Mouse (Mus musculus) naive thymus-derived CD4-positive, alpha-beta T cell, adult 2 months (primary cell): ENCODE measurements at regions not wholly inside any gene's neighbourhood (a gene's known extent, or its start where the extent isn't known, plus 50 kb on each side); places are given as distances from the start of the nearest gene placed in this dataset.
"Not testable (repeated sequence)": the region's sequence is repeated elsewhere in the genome, so short reads cannot be mapped to it uniquely, and the experiment has no call there.

ENCODE experiments used
- DNase-seq: peaks from one replicate; pipeline ENCODE4 v3.0.0-alpha.2; 2011; ENCODE audit warnings: low read depth

DNA sequence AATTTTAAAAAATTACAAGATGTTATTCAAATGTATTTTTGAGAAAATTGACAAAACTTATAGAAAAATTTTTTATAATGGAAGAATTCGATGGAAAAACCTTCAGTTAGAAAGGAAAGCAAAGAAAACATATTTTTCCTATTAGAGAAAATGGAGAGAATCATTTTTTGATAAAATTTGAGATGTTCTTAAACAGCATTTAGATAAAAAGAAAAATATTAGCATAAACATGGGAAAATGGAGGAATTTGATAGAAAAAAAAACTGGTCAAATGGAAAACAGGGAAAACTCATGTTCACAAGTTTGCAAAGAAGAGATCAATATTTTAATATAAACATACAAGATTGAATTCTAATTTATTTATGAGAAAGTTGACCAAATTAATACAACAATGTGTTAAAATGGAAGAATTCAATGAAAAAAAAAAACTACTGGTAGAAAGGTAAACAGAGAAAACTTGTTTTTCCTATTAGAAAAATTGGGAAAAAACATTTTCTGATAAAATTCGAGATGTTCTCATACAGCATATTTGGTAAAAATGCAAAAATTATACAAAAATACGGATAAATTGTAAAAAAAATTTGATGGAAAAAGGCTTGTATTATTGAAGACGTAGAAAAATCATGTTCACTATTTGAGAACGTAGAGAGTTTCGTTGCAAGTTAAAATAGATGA, 122.4 kb downstream of the 4932411N23Rik start:
- peak; percentile 1 for DNase-seq

DNA sequence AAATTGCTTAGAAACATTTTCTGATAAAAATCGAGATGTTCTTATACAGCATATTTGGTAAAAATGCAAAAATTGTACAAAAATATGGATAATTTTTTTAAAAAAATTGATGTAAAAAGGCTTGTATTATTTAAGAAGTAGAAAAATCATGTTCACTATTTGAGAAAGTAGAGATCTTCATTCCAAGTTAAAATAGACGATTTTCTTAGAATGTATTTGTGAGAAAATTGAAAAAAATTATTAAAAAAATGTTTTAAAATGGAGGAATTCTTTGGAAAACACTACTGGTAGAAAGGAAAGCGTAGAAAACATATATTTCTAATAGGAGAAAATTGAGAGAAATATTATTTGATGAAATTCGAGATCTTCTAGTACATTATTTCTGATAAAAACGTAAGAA, 124.8 kb downstream of the 4932411N23Rik start:
- DNase-seq = not testable (repeated sequence)

DNA sequence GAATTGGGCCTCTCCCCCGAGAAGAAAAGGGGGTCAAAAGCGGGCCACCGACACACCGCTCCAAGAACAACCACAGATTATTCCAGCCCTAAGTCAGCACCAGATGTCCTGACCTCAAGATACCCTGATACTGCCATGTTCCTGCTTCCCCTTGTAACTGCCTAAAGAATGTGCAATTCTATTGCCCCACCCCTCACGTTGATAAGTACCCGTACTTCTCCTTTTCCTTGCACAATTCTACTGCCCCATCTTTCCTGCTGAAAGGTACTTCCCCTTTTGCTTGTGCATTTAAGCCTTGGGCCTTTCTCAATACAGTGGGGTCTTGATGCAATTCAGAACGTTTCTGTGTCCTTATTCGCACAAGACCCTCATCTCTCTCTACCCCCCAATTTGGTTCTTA, 130.6 kb downstream of the 4932411N23Rik start:
- not testable (repeated sequence) for DNase-seq

DNA sequence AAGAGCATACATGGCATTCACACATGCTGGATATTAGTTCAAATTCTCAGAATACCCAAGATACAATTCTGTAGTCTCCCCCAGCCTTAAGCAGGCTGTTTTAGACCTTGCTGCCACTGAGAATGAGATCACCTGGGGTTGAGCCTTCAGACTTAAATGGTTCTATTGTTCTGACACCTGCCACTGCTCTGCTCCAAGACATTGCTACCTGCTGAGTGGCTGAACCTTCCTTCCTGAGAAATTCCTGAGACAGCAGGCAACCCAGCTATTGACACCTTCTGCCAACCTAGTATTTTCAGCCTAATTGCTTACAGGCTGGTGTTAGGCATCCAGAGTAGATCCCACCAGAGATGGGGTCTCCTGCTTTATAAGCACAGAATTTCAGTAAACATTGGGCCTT, 159.9 kb downstream of the 4932411N23Rik start:
- DNase-seq = no peak
